Mouse (Mus musculus): ENCODE measurements at regions not wholly inside any gene's neighbourhood (a gene's known extent, or its start where the extent isn't known, plus 50 kb on each side); places are given as distances from the start of the nearest gene placed in this dataset.
"Not testable (repeated sequence)": the region's sequence is repeated elsewhere in the genome, so short reads cannot be mapped to it uniquely, and the experiment has no call there.

DNA sequence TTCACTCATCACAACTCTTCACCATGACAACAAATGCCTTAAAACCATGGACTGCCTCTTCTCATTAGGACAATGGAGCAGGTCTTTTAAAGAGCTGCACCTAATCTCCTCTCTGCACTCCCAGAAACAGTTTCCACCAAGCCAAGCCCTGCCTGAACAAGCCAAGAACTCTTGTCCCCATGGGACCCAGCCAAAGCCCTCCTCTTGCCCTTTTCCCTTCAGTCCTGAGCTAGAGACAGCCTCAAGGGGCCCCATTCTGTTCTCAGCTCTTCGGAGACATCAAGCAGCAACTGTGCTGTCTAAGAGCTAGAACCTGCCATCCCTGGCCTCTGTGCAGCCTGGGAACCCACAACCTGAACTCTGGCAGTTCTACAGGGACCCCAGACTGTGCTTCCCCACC is 345.0 kb upstream of the Irak1bp1 start:
- in situ Hi-C loops (cut with MboI, MseI), result no loop called here

DNA sequence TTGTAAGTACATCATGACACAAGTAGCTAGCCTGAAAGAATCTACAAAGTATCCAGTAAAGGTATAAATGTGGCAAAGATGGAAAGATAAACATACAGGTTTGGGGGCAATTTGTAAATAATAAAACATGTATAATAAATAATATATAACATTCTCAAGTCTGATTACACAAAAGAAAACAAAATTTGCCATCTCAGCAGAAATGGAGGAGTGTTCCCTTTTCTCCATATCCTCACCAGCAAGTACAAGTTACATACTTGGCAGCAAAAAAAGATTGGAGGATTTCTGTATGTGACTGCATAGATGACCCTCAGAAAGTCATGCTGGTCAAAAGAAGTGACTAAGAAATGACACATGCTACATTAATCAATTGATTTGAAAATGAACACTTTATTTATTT is 335.9 kb upstream of the Irak1bp1 start:
- in situ Hi-C loops (cut with MboI, MseI), result loop anchor here (10.0 kb wide), 1 partner anchor 1739 kb away; no protein-coding TSS in a partner anchor

DNA sequence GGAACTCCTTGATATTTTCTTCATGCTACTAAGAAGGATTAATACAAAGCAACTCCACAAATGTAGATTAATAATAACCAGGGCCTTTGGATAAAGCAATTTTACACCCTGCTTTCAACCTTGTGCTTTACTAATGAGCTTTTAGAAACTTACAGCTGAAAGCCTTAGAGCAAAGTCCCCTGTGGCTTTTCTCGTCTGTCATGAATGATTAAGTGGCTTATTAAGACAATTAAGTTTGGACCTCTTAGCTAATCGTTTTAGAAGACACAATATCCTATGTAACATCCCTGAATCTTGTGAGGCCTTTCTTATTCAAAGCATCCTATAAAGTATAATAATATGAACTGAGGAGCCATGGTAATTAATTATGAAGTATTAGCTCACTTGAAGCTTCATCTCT is 319.3 kb upstream of the Irak1bp1 start:
- in situ Hi-C loops (cut with MboI, MseI), result no loop called here

- in situ Hi-C loops (cut with MboI, MseI), result no loop called here
Measured at GRCm38 (mm10) chr9:82518993-82519392, 310.3 kb upstream of the Irak1bp1 start.

- in situ Hi-C loops (cut with MboI, MseI), result no loop called here
Measured at GRCm38 (mm10) chr9:82527867-82528385, 301.4 kb upstream of the Irak1bp1 start.

- in situ Hi-C loops (cut with MboI, MseI), result no loop called here
Measured at GRCm38 (mm10) chr9:82552726-82553125, 276.6 kb upstream of the Irak1bp1 start.

DNA sequence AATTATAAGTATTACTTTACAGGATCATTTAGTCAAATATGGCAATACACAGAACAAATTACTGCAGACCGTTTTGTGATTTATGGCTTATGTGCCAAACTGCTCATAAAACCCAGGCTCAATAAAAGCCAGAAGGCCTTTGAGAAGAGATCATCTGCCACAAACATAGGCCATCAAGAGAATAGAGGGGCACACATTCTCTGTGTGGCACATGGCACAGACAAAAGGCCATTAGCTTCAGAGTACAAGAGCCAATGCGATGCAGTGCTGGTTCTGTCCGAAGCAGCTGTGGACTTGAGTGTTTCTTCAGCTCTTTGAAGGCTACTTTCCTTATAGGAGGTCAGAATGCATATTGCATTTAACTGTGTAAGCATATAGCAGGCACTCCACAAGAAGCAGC is 276.1 kb upstream of the Irak1bp1 start:
- in situ Hi-C loops (cut with MboI, MseI), result no loop called here

DNA sequence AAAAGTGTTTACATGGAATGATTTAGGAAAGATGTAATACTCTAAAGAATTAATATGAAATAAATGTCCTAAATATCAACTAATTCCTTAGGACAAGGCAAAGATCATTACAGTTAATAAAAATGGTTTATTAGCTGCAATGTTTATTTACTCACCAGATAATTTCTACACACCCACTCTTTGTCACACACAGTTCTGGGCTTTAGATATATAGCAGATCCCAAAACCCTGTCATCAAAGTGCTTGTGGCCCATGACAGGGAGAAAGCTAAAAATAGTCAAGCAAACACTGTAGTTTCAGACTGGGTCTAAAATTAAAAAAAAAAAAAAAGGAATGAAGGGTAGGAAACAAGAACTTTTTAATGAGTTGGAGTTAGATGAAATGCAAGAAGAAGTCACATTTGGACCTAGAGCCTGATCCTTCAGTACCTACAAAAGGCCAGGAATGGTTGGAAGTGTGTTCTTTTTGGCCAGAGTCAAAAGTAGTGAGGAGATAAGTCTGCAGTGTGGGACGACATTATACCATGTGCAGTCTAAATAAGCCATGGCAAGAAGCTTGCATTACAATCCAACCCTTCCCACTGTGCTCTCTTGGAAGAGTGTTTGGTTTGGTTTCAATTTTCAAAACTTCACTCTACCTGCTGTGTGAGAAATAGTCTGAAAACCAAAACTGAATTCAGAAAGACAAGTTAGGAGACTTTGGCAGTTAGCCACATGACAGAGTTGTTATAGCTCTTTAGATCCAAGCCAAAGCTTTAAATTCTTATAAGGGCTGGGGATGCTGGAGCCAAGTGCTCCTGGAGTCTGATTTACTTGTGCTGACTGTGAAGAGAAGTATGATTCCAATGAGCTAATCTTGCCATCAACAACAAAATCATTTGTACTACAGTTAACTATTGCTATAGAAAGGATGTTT is 266.5 kb upstream of the Irak1bp1 start:
- in situ Hi-C loops (cut with MboI, MseI), result no loop called here

- in situ Hi-C loops (cut with MboI, MseI), result no loop called here
Measured at GRCm38 (mm10) chr9:82581373-82582018, 247.8 kb upstream of the Irak1bp1 start.

DNA sequence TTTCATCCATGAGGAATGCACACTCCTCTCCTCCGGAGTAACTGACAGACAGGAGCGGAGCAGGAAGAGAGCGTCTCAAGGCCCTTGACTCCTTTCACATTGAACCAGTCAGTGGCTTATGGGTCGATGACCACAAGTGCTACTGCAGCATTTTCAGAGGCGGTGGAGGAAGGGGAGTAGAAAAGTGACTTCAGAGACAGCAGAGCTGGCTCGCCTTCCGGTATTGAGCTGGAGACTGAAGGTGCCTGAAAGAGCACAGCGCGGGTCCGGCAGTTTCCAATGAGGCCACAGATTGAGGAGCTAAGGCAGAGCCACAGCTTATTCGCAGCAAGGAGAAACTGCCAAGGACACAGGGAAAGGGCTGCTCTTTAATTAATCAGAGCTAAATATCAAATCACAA is 220.2 kb upstream of the Irak1bp1 start:
- in situ Hi-C loops (cut with MboI, MseI), result no loop called here

- in situ Hi-C loops (cut with MboI, MseI), result no loop called here
Measured at GRCm38 (mm10) chr9:82609946-82610345, 219.4 kb upstream of the Irak1bp1 start.

DNA sequence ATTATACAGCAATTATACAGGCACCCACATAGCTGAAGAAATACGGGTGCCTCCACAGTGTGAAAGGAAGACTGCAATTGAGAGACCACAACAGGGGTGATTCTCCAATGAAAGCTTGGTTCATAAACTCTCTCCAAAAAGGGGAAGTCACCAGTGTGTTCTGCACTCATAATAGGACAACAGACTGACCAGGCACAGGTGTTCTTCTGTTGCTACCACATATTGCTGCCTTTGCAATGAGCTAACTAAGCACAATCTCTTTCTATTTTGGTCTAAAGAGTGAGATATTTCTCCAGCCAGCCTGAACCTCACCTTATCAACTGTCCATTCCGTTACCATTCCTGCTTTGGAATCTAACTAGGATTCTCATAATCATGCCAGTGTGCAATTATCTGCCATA is 216.8 kb upstream of the Irak1bp1 start:
- in situ Hi-C loops (cut with MboI, MseI), result no loop called here

DNA sequence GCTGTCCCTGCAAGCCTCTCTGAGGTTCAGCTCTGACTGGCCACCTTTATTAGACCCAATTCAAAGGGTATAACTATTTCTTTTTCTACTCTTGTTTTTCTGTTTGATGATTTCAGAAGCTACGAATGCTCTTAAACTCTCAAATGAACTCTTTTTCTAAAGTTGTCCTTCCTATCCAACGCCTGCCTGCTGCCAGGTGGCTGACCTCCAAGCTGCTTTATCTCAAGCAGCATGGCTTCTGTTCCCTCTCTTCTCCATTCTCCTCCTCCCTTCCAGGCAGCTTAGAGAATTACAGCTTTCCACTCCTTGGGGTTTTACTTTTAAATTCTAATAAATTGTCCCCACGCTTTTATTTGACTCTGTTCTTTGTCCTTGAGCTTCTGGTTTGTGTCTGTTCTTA is 196.9 kb upstream of the Irak1bp1 start:
- in situ Hi-C loops (cut with MboI, MseI), result no loop called here

- in situ Hi-C loops (cut with MboI, MseI), result no loop called here
Measured at GRCm38 (mm10) chr9:82640277-82640676, 189.1 kb upstream of the Irak1bp1 start.

GRCm38 (mm10) chr9:82643900-82644299 is 185.4 kb upstream of the Irak1bp1 start:
- in situ Hi-C loops (cut with MboI, MseI), result no loop called here

- in situ Hi-C loops (cut with MboI, MseI), result not testable (repeated sequence)
Measured at GRCm38 (mm10) chr9:82655511-82655910, 173.8 kb upstream of the Irak1bp1 start.

DNA sequence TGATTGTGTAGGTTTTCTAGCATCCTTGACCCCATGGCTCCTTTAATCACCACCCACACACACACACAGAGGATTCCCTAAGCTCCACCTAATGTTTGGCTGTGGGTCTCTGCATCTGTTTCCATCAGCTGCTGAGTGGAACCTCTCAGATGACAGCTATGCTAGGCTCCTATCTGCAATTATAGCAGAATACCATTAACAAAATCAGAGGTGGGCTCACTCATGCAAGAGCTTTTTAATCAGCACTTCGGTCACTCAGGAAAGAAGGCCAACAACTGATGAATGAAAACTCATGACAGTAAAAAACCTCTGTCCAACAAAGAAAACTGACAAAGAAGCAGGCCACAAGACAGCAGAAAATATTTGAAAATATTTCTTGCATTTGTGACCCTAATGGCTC is 147.1 kb upstream of the Irak1bp1 start:
- in situ Hi-C loops (cut with MboI, MseI), result no loop called here

GRCm38 (mm10) chr9:82709411-82709983 is 119.8 kb upstream of the Irak1bp1 start:
- in situ Hi-C loops (cut with MboI, MseI), result no loop called here

DNA sequence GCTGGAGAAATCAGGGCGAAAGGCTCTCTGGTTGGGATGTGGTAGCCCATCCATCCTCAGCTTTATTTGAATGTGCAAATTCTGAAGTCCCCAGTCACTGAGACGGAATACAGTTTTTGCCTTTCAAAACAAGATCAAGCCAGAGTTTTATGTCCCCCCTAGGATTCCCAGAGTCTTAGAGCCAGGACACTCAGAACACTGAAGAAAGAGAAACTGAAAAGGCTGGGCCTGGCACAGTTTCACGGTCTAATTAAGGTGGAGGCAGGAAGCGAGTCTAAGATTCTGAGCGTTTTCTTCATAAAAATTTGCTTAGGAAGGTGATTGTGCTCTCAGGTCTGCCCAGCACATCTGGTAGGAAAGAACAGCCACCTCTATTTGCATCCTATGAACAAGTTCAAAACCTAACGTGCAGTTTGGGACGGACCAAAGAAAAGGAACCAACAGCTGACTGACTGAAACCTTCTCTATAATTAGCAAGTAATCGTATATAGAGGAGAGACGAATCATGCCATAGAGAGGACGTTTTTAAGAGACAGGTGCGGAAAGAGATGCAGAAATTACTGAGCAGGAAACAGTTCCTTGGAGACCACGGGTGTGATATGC is 119.2 kb upstream of the Irak1bp1 start:
- in situ Hi-C loops (cut with MboI, MseI), result no loop called here

DNA sequence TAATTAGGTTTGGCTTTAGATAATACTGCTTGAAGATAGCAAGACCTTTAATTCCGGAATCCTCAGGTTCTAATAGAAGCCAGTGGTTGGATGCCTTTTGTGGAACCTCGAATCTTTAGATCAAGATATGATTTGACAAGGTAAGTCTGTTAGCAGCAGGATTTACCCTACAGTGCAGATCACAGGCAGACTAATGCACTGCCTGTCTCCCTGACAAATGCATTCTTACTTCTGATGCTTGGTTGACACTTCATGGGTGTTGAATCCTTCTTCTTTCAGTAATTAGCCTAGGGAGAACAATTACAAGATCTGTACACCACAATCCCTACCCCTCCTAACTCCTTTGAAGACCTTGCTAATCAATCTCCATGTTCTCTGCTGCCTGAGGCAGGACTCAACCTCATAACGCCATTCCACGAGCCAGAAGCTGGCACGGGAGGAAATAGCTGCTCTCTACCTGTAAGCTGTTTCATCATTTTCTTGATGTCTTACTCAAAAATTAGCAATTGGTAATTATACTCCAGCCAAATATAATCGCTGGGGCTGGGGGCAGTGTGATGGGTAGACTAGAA is 118.3 kb upstream of the Irak1bp1 start:
- in situ Hi-C loops (cut with MboI, MseI), result no loop called here

All from T-helper 2 cell (primary cell).